Mouse (Mus musculus): ENCODE measurements at regions not wholly inside any gene's neighbourhood (a gene's known extent, or its start where the extent isn't known, plus 50 kb on each side); places are given as distances from the start of the nearest gene placed in this dataset.

GRCm38 (mm10) chr1:164682426-164682825 lies 114.0 kb upstream of the Dpt start:
- no peak for ATAC-seq (ENCODE audit: low FRiP score, low read depth)
- no peak for DNase-seq (ENCODE audit: low spot score)
- no peaks in the 10 kb centered on the region for H3K36me3 ChIP-seq (ENCODE audit: control insufficient read depth, insufficient read depth, low read length)
- no peaks in the 10 kb centered on the region for H3K4me1 ChIP-seq (ENCODE audit: control insufficient read depth, insufficient read depth, low read length)
- no peaks in the 10 kb centered on the region for H3K9me3 ChIP-seq (ENCODE audit: control insufficient read depth, low read length)
- H3K4me2 ChIP-seq (replicated peaks; ENCODE audit: low read depth, low read length, severe bottlenecking), result no peak overlapping the region
- 93% methylated on average over 6 of the region's 6 CpGs for WGBS
- H3K4me3 ChIP-seq (replicated peaks; ENCODE audit: low read length), result no peak overlapping the region
- TF ChIP-seq POLR2A (IDR thresholded peaks at IDR 0.05; ENCODE audit: borderline replicate concordance, extremely low read depth, insufficient read depth, insufficient read length), result no peak
- H3K9ac ChIP-seq (ENCODE audit: low read depth, low read length, severe bottlenecking), result no peak overlapping the region
- no peaks in the 10 kb centered on the region for H3K27me3 ChIP-seq (ENCODE audit: control insufficient read depth, insufficient read depth, low read length)
- no peak overlapping the region for H3K27ac ChIP-seq (replicated peaks; ENCODE audit: low read depth, low read length)

DNA sequence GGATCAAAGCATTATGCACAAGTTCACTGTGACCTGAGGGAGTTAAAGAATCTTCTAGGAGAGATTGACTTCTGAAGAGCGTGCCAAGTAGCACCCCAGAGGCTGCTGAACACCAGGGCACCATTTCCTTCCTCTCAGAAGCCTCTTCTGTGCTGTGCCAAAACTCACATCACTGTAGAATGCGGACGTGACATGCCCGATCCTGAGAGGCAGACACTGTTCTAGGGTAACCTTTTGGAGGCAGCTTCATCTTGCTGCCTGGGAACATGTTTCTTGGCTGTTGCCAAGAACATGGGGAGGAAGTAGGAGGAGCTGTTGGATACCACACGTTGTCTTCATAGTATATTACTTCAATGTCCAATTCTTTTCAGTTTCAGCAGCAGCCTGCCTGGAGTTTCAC lies 114.9 kb upstream of the Dpt start:
- no peak overlapping the region for H3K9ac ChIP-seq (ENCODE audit: low read depth, low read length, severe bottlenecking)
- H3K27me3 ChIP-seq (ENCODE audit: control insufficient read depth, insufficient read depth, low read length), result no peaks in the 10 kb centered on the region
- H3K4me3 ChIP-seq (replicated peaks; ENCODE audit: low read length), result no peak overlapping the region
- DNase-seq (ENCODE audit: low spot score) (no peak), ATAC-seq (ENCODE audit: low FRiP score, low read depth) (no peak; the same call in 1 of the 2 replicates)
- H3K4me2 ChIP-seq (replicated peaks; ENCODE audit: low read depth, low read length, severe bottlenecking), result no peak overlapping the region
- no peaks in the 10 kb centered on the region for H3K9me3 ChIP-seq (ENCODE audit: control insufficient read depth, low read length)
- no peaks in the 10 kb centered on the region for H3K36me3 ChIP-seq (ENCODE audit: control insufficient read depth, insufficient read depth, low read length)
- no peak overlapping the region for H3K27ac ChIP-seq (replicated peaks; ENCODE audit: low read depth, low read length)
- H3K4me1 ChIP-seq (ENCODE audit: control insufficient read depth, insufficient read depth, low read length), result no peaks in the 10 kb centered on the region
- no peak for TF ChIP-seq POLR2A (IDR thresholded peaks at IDR 0.05; ENCODE audit: borderline replicate concordance, extremely low read depth, insufficient read depth, insufficient read length)
- WGBS, result 57% methylated on average over 5 of the region's 5 CpGs

DNA sequence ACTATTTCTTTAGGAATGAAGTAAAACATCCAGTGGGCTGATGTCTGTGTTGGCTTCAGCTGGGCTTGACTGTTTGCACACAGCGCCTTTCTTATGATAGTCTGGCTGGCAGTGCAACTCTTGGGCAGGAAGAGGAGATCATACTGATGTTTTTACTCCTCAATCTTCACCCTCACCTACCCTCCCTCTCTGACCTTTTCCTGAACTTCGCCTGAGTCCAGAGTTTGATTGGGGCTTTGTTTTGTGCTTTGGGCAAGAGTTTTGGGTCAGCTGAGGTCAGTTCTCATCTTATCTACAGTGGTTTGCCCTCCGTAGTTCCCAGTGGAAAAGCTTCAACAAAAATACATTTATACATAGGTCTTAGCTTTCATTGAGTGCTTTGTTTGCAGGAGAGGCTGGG lies 118.1 kb upstream of the Dpt start:
- no peak overlapping the region for H3K27ac ChIP-seq (replicated peaks; ENCODE audit: low read depth, low read length)
- no peak for DNase-seq (ENCODE audit: low spot score)
- no peaks in the 10 kb centered on the region for H3K9me3 ChIP-seq (ENCODE audit: control insufficient read depth, low read length)
- no peaks in the 10 kb centered on the region for H3K4me1 ChIP-seq (ENCODE audit: control insufficient read depth, insufficient read depth, low read length)
- no peak overlapping the region for H3K4me3 ChIP-seq (replicated peaks; ENCODE audit: low read length)
- H3K4me2 ChIP-seq (replicated peaks; ENCODE audit: low read depth, low read length, severe bottlenecking), result no peak overlapping the region
- ATAC-seq (ENCODE audit: low FRiP score, low read depth), result no peak
- 67% methylated on average over 3 of the region's 3 CpGs for WGBS
- no peaks in the 10 kb centered on the region for H3K27me3 ChIP-seq (ENCODE audit: control insufficient read depth, insufficient read depth, low read length)
- H3K36me3 ChIP-seq (ENCODE audit: control insufficient read depth, insufficient read depth, low read length), result no peaks in the 10 kb centered on the region
- TF ChIP-seq POLR2A (IDR thresholded peaks at IDR 0.05; ENCODE audit: borderline replicate concordance, extremely low read depth, insufficient read depth, insufficient read length), result no peak
- H3K9ac ChIP-seq (ENCODE audit: low read depth, low read length, severe bottlenecking), result no peak overlapping the region

- DNase-seq (ENCODE audit: low spot score), result no peak
- no peak overlapping the region for H3K9ac ChIP-seq (ENCODE audit: low read depth, low read length, severe bottlenecking)
- 78% methylated on average over 1 of the region's 1 CpGs for WGBS
- ATAC-seq (ENCODE audit: low FRiP score, low read depth), result no peak
- no peak overlapping the region for H3K27ac ChIP-seq (replicated peaks; ENCODE audit: low read depth, low read length)
- H3K4me1 ChIP-seq (ENCODE audit: control insufficient read depth, insufficient read depth, low read length), result no peaks in the 10 kb centered on the region
- no peaks in the 10 kb centered on the region for H3K9me3 ChIP-seq (ENCODE audit: control insufficient read depth, low read length)
- no peaks in the 10 kb centered on the region for H3K36me3 ChIP-seq (ENCODE audit: control insufficient read depth, insufficient read depth, low read length)
- H3K4me3 ChIP-seq (replicated peaks; ENCODE audit: low read length), result no peak overlapping the region
- H3K27me3 ChIP-seq (ENCODE audit: control insufficient read depth, insufficient read depth, low read length), result no peaks in the 10 kb centered on the region
- H3K4me2 ChIP-seq (replicated peaks; ENCODE audit: low read depth, low read length, severe bottlenecking), result no peak overlapping the region
- no peak for TF ChIP-seq POLR2A (IDR thresholded peaks at IDR 0.05; ENCODE audit: borderline replicate concordance, extremely low read depth, insufficient read depth, insufficient read length)
These were observed 144.2 kb upstream of the Dpt start for GRCm38 (mm10) chr1:164652244-164652643.

- H3K4me2 ChIP-seq (replicated peaks; ENCODE audit: low read depth, low read length, severe bottlenecking), result no peak overlapping the region
- H3K27ac ChIP-seq (replicated peaks; ENCODE audit: low read depth, low read length), result no peak overlapping the region
- ATAC-seq (ENCODE audit: low FRiP score, low read depth) (no peak), DNase-seq (ENCODE audit: low spot score) (no peak)
- H3K27me3 ChIP-seq (ENCODE audit: control insufficient read depth, insufficient read depth, low read length), result no peaks in the 10 kb centered on the region
- H3K9me3 ChIP-seq (ENCODE audit: control insufficient read depth, low read length), result no peaks in the 10 kb centered on the region
- H3K9ac ChIP-seq (ENCODE audit: low read depth, low read length, severe bottlenecking), result no peak overlapping the region
- no peak for TF ChIP-seq POLR2A (IDR thresholded peaks at IDR 0.05; ENCODE audit: borderline replicate concordance, extremely low read depth, insufficient read depth, insufficient read length)
- H3K4me3 ChIP-seq (replicated peaks; ENCODE audit: low read length), result no peak overlapping the region
- 72% methylated on average over 7 of the region's 7 CpGs for WGBS
- H3K36me3 ChIP-seq (ENCODE audit: control insufficient read depth, insufficient read depth, low read length), result no peaks in the 10 kb centered on the region
- H3K4me1 ChIP-seq (ENCODE audit: control insufficient read depth, insufficient read depth, low read length), result no peaks in the 10 kb centered on the region
These were observed 158.5 kb upstream of the Dpt start for GRCm38 (mm10) chr1:164637901-164638462.

DNA sequence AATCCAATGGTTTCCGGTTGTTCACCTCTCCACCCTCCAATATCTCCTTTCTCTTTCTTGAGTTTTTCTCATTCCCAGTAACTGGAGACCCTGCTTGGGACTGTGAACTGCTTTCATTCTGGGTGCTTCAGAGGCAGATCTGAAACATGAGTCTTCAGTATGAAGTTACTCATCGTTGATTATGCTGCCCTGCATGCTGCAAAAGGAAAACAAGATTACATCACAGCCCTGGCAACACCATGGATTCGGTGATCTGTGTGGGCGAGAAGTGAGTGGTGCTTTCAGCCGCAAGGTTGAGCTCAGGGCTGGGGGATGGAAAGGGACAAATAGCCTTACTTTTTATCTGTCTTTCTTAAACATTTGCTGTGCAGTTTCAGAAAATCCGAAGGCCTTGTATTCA lies 164.8 kb upstream of the Dpt start:
- no peaks in the 10 kb centered on the region for H3K9me3 ChIP-seq (ENCODE audit: control insufficient read depth, low read length)
- ATAC-seq (ENCODE audit: low FRiP score, low read depth) (no peak), DNase-seq (ENCODE audit: low spot score) (no peak)
- H3K36me3 ChIP-seq (ENCODE audit: control insufficient read depth, insufficient read depth, low read length), result no peaks in the 10 kb centered on the region
- H3K9ac ChIP-seq (ENCODE audit: low read depth, low read length, severe bottlenecking), result no peak overlapping the region
- no peak for TF ChIP-seq POLR2A (IDR thresholded peaks at IDR 0.05; ENCODE audit: borderline replicate concordance, extremely low read depth, insufficient read depth, insufficient read length)
- no peak overlapping the region for H3K27ac ChIP-seq (replicated peaks; ENCODE audit: low read depth, low read length)
- H3K4me2 ChIP-seq (replicated peaks; ENCODE audit: low read depth, low read length, severe bottlenecking), result no peak overlapping the region
- H3K4me1 ChIP-seq (ENCODE audit: control insufficient read depth, insufficient read depth, low read length), result no peaks in the 10 kb centered on the region
- no peak overlapping the region for H3K4me3 ChIP-seq (replicated peaks; ENCODE audit: low read length)
- 72% methylated on average over 6 of the region's 6 CpGs for WGBS
- no peaks in the 10 kb centered on the region for H3K27me3 ChIP-seq (ENCODE audit: control insufficient read depth, insufficient read depth, low read length)

Data from limb, embryonic 14.5 days (tissue).